Mouse (Mus musculus): Measurements from ENCODE around the gene Map3k4. TPM values are rescaled to one million over a fixed set of nuclear protein-coding genes. Genes with fewer than 3 reads are reported as not detected.

The Map3k4 gene
- total and polyA plus RNA-seq, 3 experiments: 12.7 to 22.6 (median 20.9) TPM

- Histone ChIP-seq H3K4me3 (replicated peaks in 1 of 3; ENCODE audit: low read depth in 2 of 3, low read length in 2 of 3, poor library complexity in 1 of 3) (no peak overlapping the region), H3K4me2 (ENCODE audit: insufficient read depth, low read depth, poor library complexity, severe bottlenecking) (no peak overlapping the region), H3K9me3 (replicated peaks; ENCODE audit: low read length) (no peaks in the 10 kb centered on the region), H3K4me1 (ENCODE audit: control insufficient read depth in 1 of 2, insufficient read depth in 2 of 2) (no peaks in the 10 kb centered on the region), H3K36me3 (replicated peaks in 1 of 2; ENCODE audit: control insufficient read depth in 1 of 2, insufficient read depth in 1 of 2, low read length in 1 of 2) (peaks cover 32 to 80% of the 10 kb centered on the region in 2 experiments), H3K9ac (ENCODE audit: insufficient read depth, low read depth) (no peak overlapping the region), H3K27me3 (replicated peaks) (no peaks in the 10 kb centered on the region), H3K79me2 (replicated peaks; ENCODE audit: control insufficient read depth, extremely low read depth, insufficient read depth, poor library complexity, severe bottlenecking) (no peaks in the 10 kb centered on the region), H3K27ac (ENCODE audit: insufficient read depth, low read depth) (no peak overlapping the region)
- TF ChIP-seq MXI1 (IDR thresholded peaks at IDR 0.05; ENCODE audit: low read depth, low read length) (no peak), ZMIZ1 (IDR thresholded peaks at IDR 0.05; ENCODE audit: low read depth, low read length) (no peak), CHD1 (IDR thresholded peaks at IDR 0.05; ENCODE audit: low read depth, low read length) (no peak)
- in situ Hi-C loops (cut with MboI; ENCODE audit: low pct_ligation_motif_present, low pct_unique_long_range_greater_than_20kb, low sequenced_read_pairs): no loop called here
- DNase-seq (ENCODE audit: extremely low read depth): no peak
- dilution Hi-C loops (cut with MboI; ENCODE audit: extremely low pct_ligation_motif_present, extremely low pct_unique_long_range_greater_than_20kb, low sequenced_read_pairs): no loop called here
Measured at GRCm38 (mm10) chr17:12240701-12241100, 77.9 kb downstream of the Map3k4 start.

- no peak overlapping the region for H3K9ac ChIP-seq (ENCODE audit: insufficient read depth, low read depth)
- H3K9me3 ChIP-seq (replicated peaks; ENCODE audit: low read length): no peaks in the 10 kb centered on the region
- no peak overlapping the region for H3K4me2 ChIP-seq (ENCODE audit: insufficient read depth, low read depth, poor library complexity, severe bottlenecking)
- no peaks in the 10 kb centered on the region for H3K27me3 ChIP-seq (replicated peaks)
- no peak for DNase-seq (ENCODE audit: extremely low read depth)
- H3K79me2 ChIP-seq (replicated peaks; ENCODE audit: control insufficient read depth, extremely low read depth, insufficient read depth, poor library complexity, severe bottlenecking): no peaks in the 10 kb centered on the region
- in situ Hi-C loops (cut with MboI; ENCODE audit: low pct_ligation_motif_present, low pct_unique_long_range_greater_than_20kb, low sequenced_read_pairs): no loop called here
- TF ChIP-seq KAT2A (IDR thresholded peaks at IDR 0.05; ENCODE audit: insufficient replicate concordance, low read length): no peak
- no peak for TF ChIP-seq SIN3A (IDR thresholded peaks at IDR 0.05; ENCODE audit: low read length)
- TF ChIP-seq POLR2AphosphoS2 (IDR thresholded peaks at IDR 0.05; ENCODE audit: low read depth, low read length): no peak
- TF ChIP-seq RAD21 (IDR thresholded peaks at IDR 0.05; ENCODE audit: low read depth, low read length): no peak
- TF ChIP-seq JUN (IDR thresholded peaks at IDR 0.05; ENCODE audit: insufficient read depth, low read depth, low read length): no peak
- TF ChIP-seq IRF4 (IDR thresholded peaks at IDR 0.05; ENCODE audit: low read depth, low read length): no peak
- TF ChIP-seq USF2 (conservative IDR thresholded peaks at IDR 0.05; ENCODE audit: low read depth, low read length): no peak
- no peak for TF ChIP-seq MAFK (IDR thresholded peaks at IDR 0.05; ENCODE audit: insufficient replicate concordance, low read length)
- TF ChIP-seq NRF1 (IDR thresholded peaks at IDR 0.05; ENCODE audit: low read depth, low read length): no peak
- no peak for TF ChIP-seq CHD1 (IDR thresholded peaks at IDR 0.05; ENCODE audit: low read depth, low read length)
- TF ChIP-seq ZMIZ1 (IDR thresholded peaks at IDR 0.05; ENCODE audit: low read depth, low read length): no peak
- no peak for TF ChIP-seq BHLHE40 (IDR thresholded peaks at IDR 0.05; ENCODE audit: low read depth, low read length)
- no peak for TF ChIP-seq POLR2A (IDR thresholded peaks at IDR 0.05; ENCODE audit: low read depth, low read length)
- TF ChIP-seq MEF2A (IDR thresholded peaks at IDR 0.05; ENCODE audit: borderline replicate concordance, low read depth, low read length): no peak
- no peak for TF ChIP-seq TBP (conservative IDR thresholded peaks at IDR 0.05; ENCODE audit: low read depth, low read length)
- no peak for TF ChIP-seq MAX (IDR thresholded peaks at IDR 0.05; ENCODE audit: low read length)
- TF ChIP-seq ZC3H11A (IDR thresholded peaks at IDR 0.05; ENCODE audit: low read depth, low read length): no peak
- no peak for TF ChIP-seq NELFE (IDR thresholded peaks at IDR 0.05; ENCODE audit: low read depth, low read length)
- H3K36me3 ChIP-seq (replicated peaks in 1 of 2; ENCODE audit: control insufficient read depth in 1 of 2, insufficient read depth in 1 of 2, low read length in 1 of 2): peaks cover 53 to 95% of the 10 kb centered on the region in 2 experiments
- dilution Hi-C loops (cut with MboI; ENCODE audit: extremely low pct_ligation_motif_present, extremely low pct_unique_long_range_greater_than_20kb, low sequenced_read_pairs): no loop called here
- H3K27ac ChIP-seq (ENCODE audit: insufficient read depth, low read depth): no peak overlapping the region
- H3K4me1 ChIP-seq (ENCODE audit: control insufficient read depth in 1 of 2, insufficient read depth in 2 of 2): no peaks in the 10 kb centered on the region
- H3K4me3 ChIP-seq (replicated peaks in 1 of 3; ENCODE audit: low read depth in 2 of 3, low read length in 2 of 3, poor library complexity in 1 of 3): no peak overlapping the region
Measured at GRCm38 (mm10) chr17:12232724-12233123, 85.9 kb downstream of the Map3k4 start.
